Mouse (Mus musculus) cerebellum, postnatal 36 days (tissue): ENCODE results near the gene Kcnn1.

Source experiments
- DNase-seq, 2 experiments: peaks; one replicate each; pipeline ENCODE4 v3.0.0; 2021 to 2022; ENCODE audit warnings: mixed read lengths in 2 of 2

Gene Kcnn1

GRCm38 (mm10) chr8:70862824-70863641 is at the start of gene Kcnn1:
TSS of gene Kcnn1 (minus strand) at chr8:70863258.
- no peak for DNase-seq

- no peak for DNase-seq
These were observed 48.5 kb upstream of the Kcnn1 start for GRCm38 (mm10) chr8:70911596-70911995.

GRCm38 (mm10) chr8:70907518-70907917 is 44.5 kb upstream of the Kcnn1 start:
- no peak for DNase-seq

GRCm38 (mm10) chr8:70905831-70906736 is 43.0 kb upstream of the Kcnn1 start, which contains the start of gene Map1s:
TSS of gene Map1s (plus strand) at chr8:70905932.
- DNase-seq, result peak; percentile 78 to 85

- DNase-seq, result no peak
These were observed 42.4 kb upstream of the Kcnn1 start for GRCm38 (mm10) chr8:70905463-70905830.

GRCm38 (mm10) chr8:70904532-70904931 is 41.5 kb upstream of the Kcnn1 start:
- DNase-seq, result no peak

GRCm38 (mm10) chr8:70903582-70903981 is 40.5 kb upstream of the Kcnn1 start:
- DNase-seq, result no peak

- DNase-seq, result no peak
These were observed 40.1 kb upstream of the Kcnn1 start for GRCm38 (mm10) chr8:70903112-70903511.

GRCm38 (mm10) chr8:70902211-70902610 is 39.2 kb upstream of the Kcnn1 start:
- no peak for DNase-seq

- DNase-seq, result no peak
These were observed 37.9 kb upstream of the Kcnn1 start for GRCm38 (mm10) chr8:70900872-70901387.

GRCm38 (mm10) chr8:70899226-70899625 is 36.2 kb upstream of the Kcnn1 start:
- no peak for DNase-seq

- no peak for DNase-seq
These were observed 35.7 kb upstream of the Kcnn1 start for GRCm38 (mm10) chr8:70898661-70899198.

- peak; percentile 90 to 95 for DNase-seq
These were observed 34.8 kb upstream of the Kcnn1 start for GRCm38 (mm10) chr8:70897681-70898413.

GRCm38 (mm10) chr8:70897021-70897680 is 34.1 kb upstream of the Kcnn1 start, which contains the start of gene Rpl18a:
TSS of gene Rpl18a (minus strand) at chr8:70897412.
- DNase-seq, result peak; percentile 94 to 97

GRCm38 (mm10) chr8:70896316-70897020 is 33.4 kb upstream of the Kcnn1 start:
- DNase-seq, result no peak

- DNase-seq, result peak in 1 of 2 experiments; percentile 6
These were observed 32.7 kb upstream of the Kcnn1 start for GRCm38 (mm10) chr8:70895571-70896259.

GRCm38 (mm10) chr8:70894771-70895545 is 31.9 kb upstream of the Kcnn1 start:
- no peak for DNase-seq

GRCm38 (mm10) chr8:70894385-70894720 is 31.3 kb upstream of the Kcnn1 start:
- no peak for DNase-seq

- peak; percentile 71 to 79 for DNase-seq
These were observed 30.8 kb upstream of the Kcnn1 start for GRCm38 (mm10) chr8:70893656-70894384.
